Mouse (Mus musculus): ENCODE data around the gene Add3. TPM values are rescaled to one million over a fixed set of nuclear protein-coding genes. Genes with fewer than 3 reads are reported as not detected.

The Add3 gene
- polyA plus RNA-seq, 1 experiment from 2014 or later, result 118 TPM

GRCm38 (mm10) chr19:53188186-53188585 is 47.9 kb downstream of the Add3 start:
- no peaks in the 10 kb centered on the region for H3K36me3 ChIP-seq
- WGBS, result 60% methylated on average over 6 of the region's 6 CpGs
- peaks cover 78% of the 10 kb centered on the region for H3K4me1 ChIP-seq (replicated peaks)
- no peak overlapping the region for H3K4me3 ChIP-seq
- H3K4me2 ChIP-seq, result no peak overlapping the region
- H3K9me3 ChIP-seq (replicated peaks), result no peaks in the 10 kb centered on the region
- no peak for ATAC-seq (replicated peaks; ENCODE audit: insufficient number of reproducible peaks, insufficient read depth, low FRiP score, low read depth)
- no peak overlapping the region for H3K9ac ChIP-seq
- no peaks in the 10 kb centered on the region for H3K27me3 ChIP-seq
- H3K27ac ChIP-seq, result peak overlapping the region; percentile 71

- H3K27ac ChIP-seq, result peak overlapping the region; percentile 45
- H3K9me3 ChIP-seq (replicated peaks), result no peaks in the 10 kb centered on the region
- WGBS, result 65% methylated on average over 5 of the region's 5 CpGs
- ATAC-seq (replicated peaks; ENCODE audit: insufficient number of reproducible peaks, insufficient read depth, low FRiP score, low read depth), result no peak
- H3K4me3 ChIP-seq, result no peak overlapping the region
- H3K36me3 ChIP-seq, result no peaks in the 10 kb centered on the region
- no peak overlapping the region for H3K9ac ChIP-seq
- H3K4me2 ChIP-seq, result no peak overlapping the region
- peaks cover 78% of the 10 kb centered on the region for H3K4me1 ChIP-seq (replicated peaks)
- no peaks in the 10 kb centered on the region for H3K27me3 ChIP-seq
Measured at GRCm38 (mm10) chr19:53188724-53189220, 48.5 kb downstream of the Add3 start.

- Histone ChIP-seq H3K27ac (peak overlapping the region; percentile 48), H3K27me3 (no peaks in the 10 kb centered on the region)
- no peak for ATAC-seq (replicated peaks; ENCODE audit: insufficient number of reproducible peaks, insufficient read depth, low FRiP score, low read depth)
Measured at GRCm38 (mm10) chr19:53189736-53190135, 49.5 kb downstream of the Add3 start.

GRCm38 (mm10) chr19:53190232-53190631 is 50.0 kb downstream of the Add3 start:
- Histone ChIP-seq H3K27me3 (no peaks in the 10 kb centered on the region), H3K9me3 (replicated peaks) (no peaks in the 10 kb centered on the region), H3K4me3 (no peak overlapping the region), H3K9ac (no peak overlapping the region), H3K4me1 (replicated peaks) (peaks cover 79% of the 10 kb centered on the region), H3K36me3 (no peaks in the 10 kb centered on the region), H3K4me2 (no peak overlapping the region), H3K27ac (peak overlapping the region; percentile 48)
- WGBS, result 57% methylated on average over 3 of the region's 3 CpGs
- no peak for ATAC-seq (replicated peaks; ENCODE audit: insufficient number of reproducible peaks, insufficient read depth, low FRiP score, low read depth)

More at GRCm38 (mm10) chr19:53189736-53190135, 49.5 kb downstream of the Add3 start:
- H3K4me2 ChIP-seq, result no peak overlapping the region
- peaks cover 78% of the 10 kb centered on the region for H3K4me1 ChIP-seq (replicated peaks)
- 65% methylated on average over 3 of the region's 3 CpGs for WGBS
- H3K9me3 ChIP-seq (replicated peaks), result no peaks in the 10 kb centered on the region
- H3K9ac ChIP-seq, result no peak overlapping the region
- H3K4me3 ChIP-seq, result no peak overlapping the region
- no peaks in the 10 kb centered on the region for H3K36me3 ChIP-seq

- peaks cover 69% of the 10 kb centered on the region for H3K4me1 ChIP-seq (replicated peaks)
- H3K4me2 ChIP-seq, result 0 out of 2 replicates have a peak overlapping the region, but pooled peaks have one; percentile 24
Measured at GRCm38 (mm10) chr19:53191867-53192487, 51.7 kb downstream of the Add3 start.

GRCm38 (mm10) chr19:53193190-53193589 is 52.9 kb downstream of the Add3 start:
- no peaks in the 10 kb centered on the region for H3K36me3 ChIP-seq
- no peak overlapping the region for H3K4me2 ChIP-seq
- 82% methylated on average over 2 of the region's 2 CpGs for WGBS
- no peaks in the 10 kb centered on the region for H3K27me3 ChIP-seq
- H3K4me3 ChIP-seq, result no peak overlapping the region
- H3K4me1 ChIP-seq (replicated peaks), result peaks cover 64% of the 10 kb centered on the region
- no peaks in the 10 kb centered on the region for H3K9me3 ChIP-seq (replicated peaks)
- peak overlapping the region; percentile 80 for H3K27ac ChIP-seq
- no peak overlapping the region for H3K9ac ChIP-seq
- ATAC-seq (replicated peaks; ENCODE audit: insufficient number of reproducible peaks, insufficient read depth, low FRiP score, low read depth), result no peak

More at GRCm38 (mm10) chr19:53191867-53192487, 51.7 kb downstream of the Add3 start:
- no peak for ATAC-seq (replicated peaks; ENCODE audit: insufficient number of reproducible peaks, insufficient read depth, low FRiP score, low read depth)
- Histone ChIP-seq H3K36me3 (no peaks in the 10 kb centered on the region), H3K9me3 (replicated peaks) (no peaks in the 10 kb centered on the region), H3K9ac (no peak overlapping the region), H3K4me3 (no peak overlapping the region), H3K27ac (peak overlapping the region; percentile 80), H3K27me3 (no peaks in the 10 kb centered on the region)
- 21% methylated on average over 6 of the region's 6 CpGs for whole genome bisulfite sequencing

GRCm38 (mm10) chr19:53193964-53194582 is 53.8 kb downstream of the Add3 start:
- Histone ChIP-seq H3K4me2 (peak overlapping the region; percentile 50), H3K4me1 (replicated peaks) (peaks cover 59% of the 10 kb centered on the region), H3K9me3 (replicated peaks) (no peaks in the 10 kb centered on the region), H3K36me3 (no peaks in the 10 kb centered on the region), H3K27ac (peak overlapping the region; percentile 80), H3K9ac (peak overlapping the region; percentile 15; the same call in 1 of the 2 replicates), H3K27me3 (no peaks in the 10 kb centered on the region), H3K4me3 (0 out of 2 replicates have a peak overlapping the region, but pooled peaks have one; percentile 6)
- no peak for ATAC-seq (replicated peaks; ENCODE audit: insufficient number of reproducible peaks, insufficient read depth, low FRiP score, low read depth)
- WGBS, result 37% methylated on average over 11 of the region's 11 CpGs

GRCm38 (mm10) chr19:53194751-53195520 is 54.7 kb downstream of the Add3 start:
- no peak overlapping the region for H3K4me3 ChIP-seq
- no peaks in the 10 kb centered on the region for H3K9me3 ChIP-seq (replicated peaks)
- WGBS, result 68% methylated on average over 9 of the region's 9 CpGs
- H3K4me2 ChIP-seq, result peak overlapping the region; percentile 50
- H3K36me3 ChIP-seq, result no peaks in the 10 kb centered on the region
- no peaks in the 10 kb centered on the region for H3K27me3 ChIP-seq
- peak overlapping the region; percentile 80 for H3K27ac ChIP-seq
- peaks cover 56% of the 10 kb centered on the region for H3K4me1 ChIP-seq (replicated peaks)
- peak overlapping the region; percentile 15; the same call in 1 of the 2 replicates for H3K9ac ChIP-seq
- no peak for ATAC-seq (replicated peaks; ENCODE audit: insufficient number of reproducible peaks, insufficient read depth, low FRiP score, low read depth)

- no peak overlapping the region for H3K4me2 ChIP-seq
- H3K9ac ChIP-seq, result no peak overlapping the region
- H3K9me3 ChIP-seq (replicated peaks), result no peaks in the 10 kb centered on the region
- no peak for ATAC-seq (replicated peaks; ENCODE audit: insufficient number of reproducible peaks, insufficient read depth, low FRiP score, low read depth)
- H3K4me3 ChIP-seq, result no peak overlapping the region
- H3K4me1 ChIP-seq (replicated peaks), result peaks cover 40% of the 10 kb centered on the region
- 87% methylated on average over 10 of the region's 10 CpGs for WGBS
- H3K36me3 ChIP-seq, result no peaks in the 10 kb centered on the region
- H3K27me3 ChIP-seq, result no peaks in the 10 kb centered on the region
- H3K27ac ChIP-seq, result no peak overlapping the region
Measured at GRCm38 (mm10) chr19:53196961-53197360, 56.7 kb downstream of the Add3 start.

- 51% methylated on average over 7 of the region's 7 CpGs for WGBS
- Histone ChIP-seq H3K36me3 (no peaks in the 10 kb centered on the region; the same call in 1 of the 2 replicates), H3K9me3 (replicated peaks) (no peaks in the 10 kb centered on the region), H3K4me1 (replicated peaks) (peaks cover 35% of the 10 kb centered on the region), H3K9ac (no peak overlapping the region), H3K4me3 (no peak overlapping the region), H3K4me2 (no peak overlapping the region), H3K27ac (peak overlapping the region; percentile 26; the same call in 1 of the 2 replicates), H3K27me3 (no peaks in the 10 kb centered on the region)
- no peak for ATAC-seq (replicated peaks; ENCODE audit: insufficient number of reproducible peaks, insufficient read depth, low FRiP score, low read depth)
Measured at GRCm38 (mm10) chr19:53197766-53198165, 57.5 kb downstream of the Add3 start.

Measured in heart, embryonic 15.5 days (tissue).